Mouse (Mus musculus): ENCODE results near the gene Ube2v1. TPM values are rescaled to one million over a fixed set of nuclear protein-coding genes. Genes with fewer than 3 reads are reported as not detected.

Gene Ube2v1
- polyA plus RNA-seq (2017; shearing (Covaris generic)): 371 TPM

GRCm38 (mm10) chr2:167631591-167632448, at the start of gene Ube2v1:
TSS of gene Ube2v1 (minus strand) at chr2:167632095.

DNA sequence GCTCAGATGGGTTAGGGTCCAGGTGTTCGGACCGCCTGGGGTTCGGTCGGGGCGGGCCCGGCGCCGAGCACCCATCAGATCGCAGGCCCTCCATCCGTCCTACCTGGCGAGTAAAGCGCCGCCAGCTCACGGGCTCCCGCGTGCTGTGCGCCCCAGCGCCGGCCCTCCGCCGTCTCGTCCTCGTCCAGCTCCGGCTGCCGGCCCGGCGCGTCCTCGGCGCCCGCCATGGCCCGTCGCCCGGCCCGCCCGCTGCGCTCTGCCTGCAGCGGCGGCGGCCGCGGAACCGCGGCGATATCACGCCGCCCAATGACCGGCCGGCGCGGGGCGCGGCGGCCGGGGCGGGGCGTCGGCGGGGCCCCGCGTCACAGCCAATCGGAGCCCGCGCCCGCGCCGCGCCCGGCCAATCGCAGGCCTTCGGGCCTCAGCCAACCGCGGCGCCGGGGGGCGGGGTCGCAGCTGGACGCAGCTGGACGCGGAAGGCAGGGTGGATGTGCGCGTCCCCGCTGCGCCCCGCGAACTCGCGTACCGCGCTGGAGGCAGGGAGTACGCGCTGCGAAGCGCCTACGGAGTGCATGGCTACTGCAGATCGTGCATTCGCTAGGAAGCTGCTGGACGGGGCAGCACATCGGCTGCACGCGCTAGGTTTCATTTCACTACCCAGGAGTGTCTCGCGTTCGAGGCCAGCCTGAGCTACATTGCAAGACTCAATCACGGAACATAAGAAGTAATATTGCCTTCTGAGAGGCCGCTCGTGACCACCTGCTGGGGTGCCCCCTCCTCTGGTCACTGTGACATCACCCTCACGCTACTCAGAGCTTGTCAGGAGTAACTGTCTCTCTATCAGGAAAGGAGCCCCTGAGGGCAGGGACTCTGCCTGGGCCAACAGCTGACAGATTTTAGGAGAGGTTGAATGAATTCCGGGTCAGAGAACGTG, 29.6 kb upstream of the Ube2v1 start, which contains the start of gene Gm20431:
Gene Gm20431, minus strand, starts transcription at position 227 of the 934 bp plus-strand sequence.

Other genes starting within 250 kb of the Ube2v1 start
- gene Slc9a8, start 210.4 kb downstream of the Ube2v1 start, polyA plus RNA-seq (2017; shearing (Covaris generic)): 91.4 TPM
- gene Rnf114, start 139.4 kb downstream of the Ube2v1 start, polyA plus RNA-seq (2017; shearing (Covaris generic)): 302 TPM
- gene Spata2, start 139.2 kb downstream of the Ube2v1 start, polyA plus RNA-seq (2017; shearing (Covaris generic)): 39.3 TPM
- gene Snai1, start 93.9 kb downstream of the Ube2v1 start, polyA plus RNA-seq (2017; shearing (Covaris generic)): 0.17 TPM
- not detected for gene Gm20431, start 29.4 kb upstream of the Ube2v1 start, polyA plus RNA-seq (2017; shearing (Covaris generic))
- gene Cebpb, start 56.8 kb upstream of the Ube2v1 start, polyA plus RNA-seq (2017; shearing (Covaris generic)): 0.19 TPM
- gene Tmem189, start 57.7 kb upstream of the Ube2v1 start, polyA plus RNA-seq (2017; shearing (Covaris generic)): 9.8 TPM

All from CD4-positive, CD25-positive, alpha-beta regulatory T cell, adult 9 weeks (primary cell).